Mouse (Mus musculus) telencephalon, adult 2 months (tissue): ENCODE measurements around the gene Sntg2.

Source experiments
- DNase-seq: peaks from one replicate; pipeline ENCODE4 v3.0.0-alpha.2; 2011; ENCODE audit warnings: low read depth, low spot score

Gene Sntg2

GRCm38 (mm10) chr12:30202763-30203162, 170.4 kb downstream of the Sntg2 start:
- no peak for DNase-seq

- no peak for DNase-seq
Observed at GRCm38 (mm10) chr12:30201031-30201430, 172.1 kb downstream of the Sntg2 start.

GRCm38 (mm10) chr12:30200621-30201020, 172.6 kb downstream of the Sntg2 start:
- no peak for DNase-seq

GRCm38 (mm10) chr12:30199735-30200134, 173.4 kb downstream of the Sntg2 start:
- no peak for DNase-seq

GRCm38 (mm10) chr12:30198250-30198649, 174.9 kb downstream of the Sntg2 start:
- DNase-seq, result no peak

GRCm38 (mm10) chr12:30181721-30182120, 191.5 kb downstream of the Sntg2 start:
- DNase-seq, result no peak

- no peak for DNase-seq
Observed at GRCm38 (mm10) chr12:30179623-30180022, 193.6 kb downstream of the Sntg2 start.

- DNase-seq, result no peak
Observed at GRCm38 (mm10) chr12:30177966-30178365, 195.2 kb downstream of the Sntg2 start.

GRCm38 (mm10) chr12:30177529-30177928, 195.6 kb downstream of the Sntg2 start:
- no peak for DNase-seq

- DNase-seq, result peak; percentile 81
Observed at GRCm38 (mm10) chr12:30168491-30168890, 204.7 kb downstream of the Sntg2 start.

GRCm38 (mm10) chr12:30164538-30164937, 208.6 kb downstream of the Sntg2 start:
- no peak for DNase-seq

GRCm38 (mm10) chr12:30164005-30164404, 209.2 kb downstream of the Sntg2 start:
- DNase-seq, result no peak

GRCm38 (mm10) chr12:30161731-30162406, 211.3 kb downstream of the Sntg2 start:
- no peak for DNase-seq

- DNase-seq, result no peak
Observed at GRCm38 (mm10) chr12:30160475-30160874, 212.7 kb downstream of the Sntg2 start.

GRCm38 (mm10) chr12:30159788-30160187, 213.4 kb downstream of the Sntg2 start:
- DNase-seq, result no peak

- DNase-seq, result no peak
Observed at GRCm38 (mm10) chr12:30154079-30154673, 219.0 kb downstream of the Sntg2 start.

GRCm38 (mm10) chr12:30142085-30142484, 231.1 kb downstream of the Sntg2 start:
- no peak for DNase-seq

- no peak for DNase-seq
Observed at GRCm38 (mm10) chr12:30132524-30132923, 240.7 kb downstream of the Sntg2 start, which contains the start of gene Tpo. Gene Tpo (minus strand): TSS chr12:30132624.

GRCm38 (mm10) chr12:30129411-30129716, 243.8 kb downstream of the Sntg2 start:
- no peak for DNase-seq

GRCm38 (mm10) chr12:30128561-30129410, 244.4 kb downstream of the Sntg2 start:
- peak; percentile 67 for DNase-seq
